Mouse (Mus musculus): ENCODE results near the gene Stn1. TPM values are rescaled to one million over a fixed set of nuclear protein-coding genes. Genes with fewer than 3 reads are reported as not detected.

Gene Stn1
- polyA plus RNA-seq, 1 experiment from 2014 or later = 43.8 TPM

DNA sequence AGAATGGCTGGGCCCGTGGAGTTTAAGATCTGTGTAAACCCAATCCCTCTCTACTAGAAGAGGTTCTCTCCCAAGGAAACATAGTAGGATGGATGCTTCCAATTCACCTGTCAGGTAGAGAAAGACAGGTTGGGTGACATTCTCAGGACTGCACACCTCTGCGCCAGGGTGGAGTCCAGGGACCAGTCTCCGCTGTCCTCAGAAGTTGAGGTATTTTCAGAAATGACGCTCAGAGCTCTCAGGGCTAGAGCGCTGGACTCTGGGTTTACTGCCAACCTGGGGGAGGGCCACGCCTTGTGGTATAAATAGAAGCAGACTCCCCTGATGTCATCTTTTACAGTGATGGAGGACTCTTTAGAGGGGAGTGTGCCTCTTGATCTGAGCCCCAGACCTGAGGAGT is 572 bp upstream of the Stn1 start:
- no peaks in the 10 kb centered on the region for H3K36me3 ChIP-seq
- peak overlapping the region; percentile 83 for H3K27ac ChIP-seq
- no peak overlapping the region for H3K4me3 ChIP-seq (replicated peaks)
- peak overlapping the region; percentile 59 for H3K4me2 ChIP-seq (replicated peaks)
- H3K9ac ChIP-seq = 0 out of 2 replicates have a peak overlapping the region, but pooled peaks have one; percentile 46
- peaks cover 27% of the 10 kb centered on the region for H3K4me1 ChIP-seq (replicated peaks)
- 47% methylated on average over 6 of the region's 6 CpGs for WGBS
- peak; percentile 42 for ATAC-seq
- H3K27me3 ChIP-seq (replicated peaks) = no peaks in the 10 kb centered on the region
- no peaks in the 10 kb centered on the region for H3K9me3 ChIP-seq

DNA sequence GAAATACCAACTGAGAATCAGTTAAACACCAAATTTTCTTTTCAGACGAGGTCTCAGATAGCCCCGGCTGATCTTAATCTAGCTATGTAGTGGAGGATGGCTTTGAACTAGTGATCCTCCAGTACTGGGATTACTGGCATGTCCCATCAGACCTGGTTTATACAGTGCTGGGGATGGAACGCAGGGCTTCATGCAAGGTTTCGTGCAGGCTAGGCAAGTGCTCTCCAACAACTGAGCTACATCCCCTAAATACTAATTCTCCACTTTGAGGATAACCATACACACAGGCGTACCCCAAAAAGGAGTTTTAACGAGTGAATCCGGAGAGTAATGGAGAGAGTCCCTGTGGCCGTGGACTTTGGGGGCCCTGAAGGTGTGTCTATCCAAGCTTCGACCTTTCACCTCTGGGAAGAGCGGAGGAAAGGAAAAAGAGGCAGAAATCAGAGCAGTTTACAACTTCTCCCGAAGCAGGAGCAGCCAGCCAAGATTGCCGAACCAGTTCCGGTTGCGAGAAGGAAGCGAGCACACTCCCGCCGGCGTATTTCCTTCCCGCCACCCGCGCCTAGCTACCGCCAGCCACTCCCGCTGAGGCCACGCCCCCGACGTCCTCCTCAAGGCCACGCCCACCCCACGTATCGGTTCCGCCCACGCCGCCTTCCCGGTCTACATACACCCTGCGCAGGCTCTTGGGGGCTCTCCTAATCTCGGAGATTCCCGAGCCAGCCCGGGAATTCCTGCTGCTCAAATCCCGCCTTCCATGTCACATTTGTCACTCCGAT is 597 bp downstream of the Stn1 start:
- Histone ChIP-seq H3K27ac (peak overlapping the region; percentile 83), H3K9ac (peak overlapping the region; percentile 46), H3K4me2 (replicated peaks) (peak overlapping the region; percentile 59), H3K4me1 (replicated peaks) (peaks cover 28% of the 10 kb centered on the region), H3K36me3 (no peaks in the 10 kb centered on the region), H3K4me3 (replicated peaks) (peak overlapping the region; percentile 42), H3K27me3 (replicated peaks) (no peaks in the 10 kb centered on the region), H3K9me3 (no peaks in the 10 kb centered on the region)
- 4% methylated on average over 39 of the region's 39 CpGs for WGBS
- peak; percentile 96 for ATAC-seq

DNA sequence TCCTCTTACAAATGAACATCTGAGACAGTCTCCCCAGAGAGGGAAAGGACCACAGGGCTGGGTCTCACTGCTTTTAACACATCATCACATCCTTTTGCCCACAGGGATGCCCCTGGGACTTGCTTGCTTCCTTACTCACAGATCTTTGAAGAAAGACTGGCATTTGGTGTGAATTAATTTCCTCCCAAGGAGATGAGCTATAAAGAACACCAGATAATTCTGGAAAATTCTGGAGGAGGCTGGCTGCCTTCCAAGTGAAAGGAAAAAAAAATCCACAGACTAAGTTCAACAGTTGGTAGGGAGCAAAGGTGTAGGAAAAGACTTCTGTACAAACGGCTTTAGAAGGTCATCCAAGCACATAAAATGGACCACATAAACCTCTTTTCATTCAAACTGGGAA is 3.2 kb downstream of the Stn1 start:
- H3K27me3 ChIP-seq (replicated peaks) = no peaks in the 10 kb centered on the region
- H3K27ac ChIP-seq = no peak overlapping the region
- H3K4me1 ChIP-seq (replicated peaks) = peaks cover 28% of the 10 kb centered on the region
- no peak overlapping the region for H3K9ac ChIP-seq
- no peaks in the 10 kb centered on the region for H3K36me3 ChIP-seq
- ATAC-seq = no peak
- no peaks in the 10 kb centered on the region for H3K9me3 ChIP-seq
- H3K4me2 ChIP-seq (replicated peaks) = no peak overlapping the region
- 40% methylated on average over 1 of the region's 1 CpGs for WGBS
- no peak overlapping the region for H3K4me3 ChIP-seq (replicated peaks)

DNA sequence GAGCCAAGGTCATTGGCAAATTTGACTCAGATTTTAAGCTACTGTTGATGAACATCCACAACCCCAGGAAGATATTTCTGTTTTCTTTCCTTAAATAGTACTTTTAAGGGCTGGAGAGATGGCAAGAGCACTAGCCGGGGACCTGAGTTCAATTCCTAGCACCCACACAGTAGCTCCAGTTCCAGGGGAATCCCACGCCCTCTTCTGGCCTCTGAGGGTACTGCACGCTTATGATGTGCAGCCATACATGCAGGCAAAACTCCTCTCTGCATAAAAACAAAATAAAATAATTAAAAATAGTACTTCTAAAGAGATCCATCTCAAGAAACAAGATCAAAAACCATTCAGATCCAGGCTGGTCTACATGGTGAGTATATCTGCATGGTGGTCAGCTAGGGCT is 4.9 kb downstream of the Stn1 start:
- Histone ChIP-seq H3K4me3 (replicated peaks) (no peak overlapping the region), H3K36me3 (no peaks in the 10 kb centered on the region), H3K27me3 (replicated peaks) (no peaks in the 10 kb centered on the region), H3K4me1 (replicated peaks) (peaks cover 11% of the 10 kb centered on the region), H3K4me2 (replicated peaks) (no peak overlapping the region), H3K9ac (no peak overlapping the region), H3K9me3 (no peaks in the 10 kb centered on the region), H3K27ac (no peak overlapping the region)
- 83% methylated on average over 3 of the region's 3 CpGs for WGBS
- no peak for ATAC-seq

DNA sequence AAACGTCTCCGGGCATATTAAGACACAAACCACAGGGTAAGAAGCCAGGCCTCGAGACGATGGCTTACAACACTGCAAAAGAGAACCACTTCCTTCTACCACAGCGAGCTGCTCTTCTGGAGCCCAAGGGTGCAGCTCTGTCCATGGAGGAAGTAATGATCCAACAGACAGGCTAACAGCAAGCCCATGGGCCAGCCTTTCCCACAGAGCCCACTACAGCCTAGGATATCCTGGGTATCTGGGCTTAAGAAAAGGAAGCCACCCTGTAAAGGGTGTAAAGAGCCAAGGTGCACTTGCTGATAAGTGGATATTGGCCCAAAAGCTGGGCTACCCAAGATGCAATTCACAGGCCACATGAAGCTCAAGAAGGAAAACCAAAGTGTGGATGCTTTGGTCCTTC is 6.0 kb downstream of the Stn1 start:
- WGBS = 89% methylated on average over 5 of the region's 5 CpGs
- no peak overlapping the region for H3K4me2 ChIP-seq (replicated peaks)
- H3K27me3 ChIP-seq (replicated peaks) = no peaks in the 10 kb centered on the region
- no peak for ATAC-seq
- H3K4me3 ChIP-seq (replicated peaks) = no peak overlapping the region
- H3K9me3 ChIP-seq = no peaks in the 10 kb centered on the region
- H3K4me1 ChIP-seq (replicated peaks) = peaks cover 12% of the 10 kb centered on the region; the same call in 1 of the 2 replicates
- H3K27ac ChIP-seq = no peak overlapping the region
- no peak overlapping the region for H3K9ac ChIP-seq
- H3K36me3 ChIP-seq = no peaks in the 10 kb centered on the region

DNA sequence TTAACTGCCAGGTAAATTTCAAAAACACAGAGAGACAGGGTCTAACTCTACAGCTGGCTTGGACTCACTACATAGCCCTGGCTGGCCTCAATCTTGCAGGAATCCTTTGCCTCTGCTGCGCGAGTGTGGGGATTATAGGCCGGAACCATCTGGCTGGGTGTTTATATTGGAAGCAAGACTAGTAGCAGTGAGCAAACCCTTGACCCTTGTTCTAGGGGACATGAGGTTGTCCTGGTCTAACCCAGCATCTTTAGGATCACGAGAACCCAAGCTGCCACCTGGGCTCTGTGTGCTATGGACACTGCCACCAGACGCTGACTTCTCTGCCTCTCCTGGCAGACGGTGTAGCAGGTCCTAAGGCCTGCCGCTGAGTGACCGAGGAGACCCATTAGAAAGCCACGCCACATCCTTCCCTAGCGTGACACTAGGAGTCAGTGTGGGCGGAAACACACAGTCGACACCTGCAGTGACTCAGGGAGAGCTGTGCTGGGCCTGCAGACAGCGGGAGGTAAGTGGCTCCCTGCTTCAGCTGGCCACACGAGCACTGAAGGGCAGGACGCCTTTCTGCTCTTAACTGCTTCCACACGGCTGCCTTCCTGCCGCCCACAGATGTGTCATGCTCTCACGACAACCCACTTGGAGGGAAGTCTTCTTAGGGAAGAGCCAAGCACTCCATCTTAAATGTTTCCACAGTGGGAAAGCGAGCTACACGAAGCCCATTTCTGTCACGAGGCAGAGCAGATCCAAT is 10.9 kb downstream of the Stn1 start:
- Histone ChIP-seq H3K4me1 (replicated peaks) (0 out of 2 replicates have a peak, but pooled peaks cover 3% of the 10 kb centered on the region), H3K4me3 (replicated peaks) (no peak overlapping the region), H3K27ac (no peak overlapping the region), H3K36me3 (peaks cover 17% of the 10 kb centered on the region; the same call in 1 of the 2 replicates), H3K9ac (no peak overlapping the region), H3K4me2 (replicated peaks) (no peak overlapping the region), H3K27me3 (replicated peaks) (no peaks in the 10 kb centered on the region), H3K9me3 (no peaks in the 10 kb centered on the region)
- ATAC-seq = no peak
- WGBS = 63% methylated on average over 21 of the region's 21 CpGs

DNA sequence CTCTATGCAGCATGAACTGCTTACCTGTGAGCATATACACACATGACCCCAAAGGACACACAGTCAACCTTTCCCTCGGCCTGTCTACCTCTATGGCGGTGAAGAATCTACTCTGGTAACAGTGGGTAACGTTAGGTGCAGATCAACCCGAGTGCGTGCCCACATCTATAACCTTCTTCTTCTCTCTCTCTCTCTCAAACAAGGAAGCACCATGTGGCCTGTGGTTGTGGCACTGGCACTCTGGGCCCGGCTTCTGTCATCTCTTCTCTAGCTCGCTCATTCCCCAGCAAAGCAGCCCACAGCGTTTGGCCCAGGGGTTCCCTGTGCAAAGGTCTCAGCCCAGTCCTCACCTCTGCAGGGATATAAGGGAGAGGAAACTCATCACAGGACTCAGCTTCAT is 12.4 kb downstream of the Stn1 start:
- no peak overlapping the region for H3K4me2 ChIP-seq (replicated peaks)
- H3K4me1 ChIP-seq (replicated peaks) = 0 out of 2 replicates have a peak, but pooled peaks cover 3% of the 10 kb centered on the region
- no peak overlapping the region for H3K4me3 ChIP-seq (replicated peaks)
- 94% methylated on average over 8 of the region's 8 CpGs for WGBS
- H3K9me3 ChIP-seq = no peaks in the 10 kb centered on the region
- ATAC-seq = no peak
- no peak overlapping the region for H3K9ac ChIP-seq
- H3K27ac ChIP-seq = no peak overlapping the region
- H3K36me3 ChIP-seq = peaks cover 17% of the 10 kb centered on the region; the same call in 1 of the 2 replicates
- H3K27me3 ChIP-seq (replicated peaks) = no peaks in the 10 kb centered on the region

DNA sequence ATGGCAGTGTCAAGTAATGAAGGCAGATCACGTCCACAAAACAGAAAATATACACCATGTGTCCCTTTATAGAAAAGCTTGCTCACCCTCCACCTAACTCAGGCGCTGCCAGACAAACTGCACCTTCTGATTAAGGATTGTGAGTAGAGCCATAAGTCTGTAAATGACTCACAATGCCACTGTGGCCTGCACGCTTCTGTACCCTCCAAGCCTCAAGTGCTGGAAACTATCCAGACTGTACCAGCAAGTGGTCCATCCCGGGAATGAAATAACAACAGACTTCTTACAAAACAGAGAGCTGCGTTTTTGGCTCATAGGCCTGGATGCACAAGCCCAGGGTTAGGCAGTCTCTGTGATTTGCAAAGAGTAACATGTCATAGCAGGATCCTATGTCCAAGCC is 15.9 kb downstream of the Stn1 start:
- Histone ChIP-seq H3K36me3 (peaks cover 17% of the 10 kb centered on the region; the same call in 1 of the 2 replicates), H3K4me1 (replicated peaks) (no peaks in the 10 kb centered on the region), H3K27me3 (replicated peaks) (no peaks in the 10 kb centered on the region), H3K9ac (no peak overlapping the region), H3K27ac (no peak overlapping the region), H3K9me3 (no peaks in the 10 kb centered on the region), H3K4me2 (replicated peaks) (no peak overlapping the region), H3K4me3 (replicated peaks) (no peak overlapping the region)
- 89% methylated on average over 5 of the region's 5 CpGs for WGBS
- ATAC-seq = no peak

DNA sequence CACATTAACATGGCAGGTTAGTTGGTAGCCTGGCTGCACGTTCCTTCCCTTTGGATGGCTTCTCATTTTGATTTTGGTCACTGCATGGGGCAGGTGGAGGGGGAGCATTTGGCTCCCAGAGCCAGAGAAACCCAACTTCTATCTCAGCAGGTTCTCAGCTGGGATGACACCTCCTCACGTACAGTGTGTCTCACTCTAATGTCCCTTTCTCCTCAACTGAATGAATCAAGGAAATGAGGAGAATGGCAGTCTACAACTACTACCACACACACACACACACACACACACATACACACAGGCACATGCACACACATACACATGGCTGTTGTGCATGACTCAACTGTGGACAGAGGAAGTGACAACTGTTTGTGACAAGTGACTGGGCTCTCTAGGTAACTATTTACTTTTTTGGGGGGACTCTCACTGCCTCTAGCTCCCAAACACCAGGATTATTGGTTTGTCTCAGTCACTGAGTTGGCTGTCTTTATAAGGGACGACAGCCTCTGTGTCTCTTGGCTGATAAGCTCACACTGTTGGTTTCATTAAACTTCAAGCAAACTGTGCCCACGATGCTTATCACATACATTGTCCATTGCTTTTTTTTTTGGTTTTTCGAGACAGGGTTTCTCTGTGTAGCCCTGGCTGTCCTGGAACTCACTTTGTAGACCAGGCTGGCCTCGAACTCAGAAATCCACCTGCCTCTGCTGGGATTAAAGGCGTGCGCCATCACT is 18.0 kb downstream of the Stn1 start:
- ATAC-seq = no peak
- 86% methylated on average over 8 of the region's 8 CpGs for WGBS
- H3K4me2 ChIP-seq (replicated peaks) = no peak overlapping the region
- no peak overlapping the region for H3K27ac ChIP-seq
- H3K4me3 ChIP-seq (replicated peaks) = no peak overlapping the region
- H3K36me3 ChIP-seq = peaks cover 10% of the 10 kb centered on the region
- H3K9ac ChIP-seq = no peak overlapping the region
- H3K9me3 ChIP-seq = no peaks in the 10 kb centered on the region
- no peaks in the 10 kb centered on the region for H3K27me3 ChIP-seq (replicated peaks)
- H3K4me1 ChIP-seq (replicated peaks) = no peaks in the 10 kb centered on the region

DNA sequence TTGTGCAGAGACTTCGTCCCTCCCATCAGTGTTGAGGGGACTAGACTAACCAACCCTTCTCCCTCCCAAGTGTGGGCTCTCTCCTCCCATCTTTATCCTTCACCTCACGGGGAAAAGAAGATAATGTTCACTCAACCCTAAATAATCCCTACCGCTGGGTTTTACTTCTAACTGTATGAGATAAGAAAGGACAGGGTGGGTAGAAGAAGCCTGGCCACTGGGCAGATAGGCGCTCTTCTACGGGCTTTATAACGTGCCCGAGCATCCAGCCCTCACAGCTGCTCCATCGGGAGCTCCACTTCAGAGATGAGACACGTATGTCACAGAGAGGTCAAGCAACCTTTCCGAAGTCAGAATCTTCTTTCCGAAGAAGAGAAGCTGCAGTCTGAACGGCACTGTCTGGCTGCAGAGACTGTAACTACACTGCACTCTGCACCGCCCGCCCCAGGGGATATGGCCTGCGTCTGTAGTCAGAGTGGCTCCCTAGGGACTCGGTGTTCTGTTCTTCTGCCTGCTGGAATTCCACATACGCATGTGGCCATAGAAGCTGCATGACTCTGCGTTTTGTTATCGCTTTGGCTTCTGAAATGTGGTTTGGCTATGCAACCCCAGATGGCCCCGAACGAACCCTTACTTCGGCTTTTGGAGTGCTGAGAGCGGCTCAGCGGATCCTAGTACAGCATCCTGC is 18.7 kb downstream of the Stn1 start:
- WGBS = 82% methylated on average over 24 of the region's 24 CpGs
- Histone ChIP-seq H3K36me3 (peaks cover 7% of the 10 kb centered on the region), H3K27me3 (replicated peaks) (no peaks in the 10 kb centered on the region), H3K4me2 (replicated peaks) (no peak overlapping the region), H3K4me1 (replicated peaks) (no peaks in the 10 kb centered on the region), H3K9me3 (no peaks in the 10 kb centered on the region), H3K27ac (no peak overlapping the region), H3K4me3 (replicated peaks) (no peak overlapping the region), H3K9ac (no peak overlapping the region)
- ATAC-seq = no peak

DNA sequence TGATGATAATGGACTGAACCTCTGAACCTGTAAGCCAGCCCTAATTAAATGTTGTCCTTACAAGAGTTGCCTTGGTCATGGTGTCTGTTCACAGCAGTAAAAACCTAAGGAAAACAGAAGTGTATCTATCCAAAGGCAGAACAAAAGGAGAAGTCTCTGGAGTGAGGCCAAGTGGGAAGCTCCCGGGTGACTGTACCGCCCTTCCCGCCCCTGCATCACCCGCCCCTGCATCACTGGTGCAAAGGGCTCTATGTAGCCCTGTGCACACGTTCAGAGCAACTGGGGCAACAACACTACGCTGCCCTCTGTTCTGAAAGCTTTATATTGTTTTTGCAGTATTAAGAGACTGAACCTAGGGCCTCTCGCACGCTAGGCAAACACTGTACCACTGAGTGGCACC is 19.7 kb downstream of the Stn1 start:
- Histone ChIP-seq H3K27me3 (replicated peaks) (no peaks in the 10 kb centered on the region), H3K36me3 (peaks cover 4% of the 10 kb centered on the region), H3K4me3 (replicated peaks) (no peak overlapping the region), H3K27ac (no peak overlapping the region), H3K4me2 (replicated peaks) (no peak overlapping the region), H3K9ac (no peak overlapping the region), H3K4me1 (replicated peaks) (peaks cover 7% of the 10 kb centered on the region; the same call in 1 of the 2 replicates), H3K9me3 (no peaks in the 10 kb centered on the region)
- 88% methylated on average over 8 of the region's 8 CpGs for WGBS
- ATAC-seq = no peak

DNA sequence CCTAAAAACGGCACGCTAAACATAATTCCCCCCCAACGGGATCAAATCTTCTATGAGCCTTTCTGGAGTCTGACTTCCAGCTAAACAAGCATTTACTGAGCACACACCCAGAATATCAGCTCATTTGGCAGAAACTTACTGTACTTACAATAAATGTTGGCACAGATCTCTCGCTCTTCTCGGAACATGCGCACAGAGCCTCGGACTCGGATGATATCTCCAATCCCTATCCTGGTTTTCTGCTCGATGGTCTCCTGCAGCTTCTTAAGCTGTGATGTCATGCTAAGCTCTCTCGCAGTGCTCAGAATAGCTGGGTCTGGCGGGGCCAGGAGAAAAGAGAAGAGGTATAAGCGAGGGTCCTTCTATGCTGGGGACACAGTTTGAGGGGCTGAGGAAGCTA is 20.4 kb downstream of the Stn1 start:
- Histone ChIP-seq H3K9me3 (no peaks in the 10 kb centered on the region), H3K4me1 (replicated peaks) (peaks cover 7% of the 10 kb centered on the region; the same call in 1 of the 2 replicates), H3K27ac (no peak overlapping the region), H3K9ac (no peak overlapping the region), H3K36me3 (peaks cover 1% of the 10 kb centered on the region), H3K27me3 (replicated peaks) (no peaks in the 10 kb centered on the region), H3K4me3 (replicated peaks) (no peak overlapping the region), H3K4me2 (replicated peaks) (no peak overlapping the region)
- ATAC-seq = no peak
- 87% methylated on average over 12 of the region's 12 CpGs for WGBS

Data from intestine, embryonic 15.5 days (tissue).